Mouse (Mus musculus): ENCODE results near the gene Btg2. TPM values are rescaled to one million over a fixed set of nuclear protein-coding genes. Genes with fewer than 3 reads are reported as not detected.

Btg2 gene
- polyA plus RNA-seq, 1 experiment from 2014 or later: 32.6 TPM

DNA sequence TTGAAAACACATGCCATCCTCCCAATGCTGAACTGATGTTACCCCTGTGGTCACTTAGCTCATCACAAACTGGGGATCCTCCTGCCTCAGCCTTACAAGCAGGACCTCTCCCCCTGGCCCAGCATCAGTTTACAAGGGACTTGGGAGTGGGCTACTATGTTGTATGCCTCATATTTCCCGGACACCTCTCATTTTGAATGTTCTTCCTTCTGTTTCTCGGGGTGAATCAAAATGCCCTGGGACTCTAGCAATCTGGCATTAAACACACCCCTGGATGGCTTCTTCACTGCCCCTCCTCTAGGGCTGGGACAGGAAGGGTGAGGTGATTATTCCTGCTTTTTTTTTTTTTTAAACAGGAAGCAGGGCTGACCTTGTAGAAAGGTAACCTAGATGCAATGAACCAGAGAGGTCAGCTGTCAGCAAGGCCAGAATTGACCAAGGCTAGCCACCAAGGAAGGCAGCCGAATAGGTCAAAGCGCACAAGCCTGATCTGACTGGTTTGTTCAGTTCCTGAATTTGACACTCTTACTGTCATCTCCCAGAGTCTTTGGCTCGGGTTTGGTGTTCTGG is 2.0 kb upstream of the Btg2 start:
- H3K36me3 ChIP-seq (ENCODE audit: control insufficient read depth, insufficient read depth): peaks cover 12% of the 10 kb centered on the region
- H3K4me2 ChIP-seq (replicated peaks; ENCODE audit: low read depth): no peak overlapping the region
- H3K9me3 ChIP-seq (ENCODE audit: control insufficient read depth): no peaks in the 10 kb centered on the region
- no peak overlapping the region for H3K4me3 ChIP-seq (ENCODE audit: low read depth, low read length)
- H3K27ac ChIP-seq (ENCODE audit: low read depth, low read length): no peak overlapping the region
- TF ChIP-seq CTCF (IDR thresholded peaks at IDR 0.05; ENCODE audit: low read depth): no peak
- 0 out of 2 replicates have a peak, but pooled peaks cover 3% of the 10 kb centered on the region for H3K4me1 ChIP-seq (replicated peaks; ENCODE audit: control insufficient read depth, insufficient read depth, low read length)
- 75% methylated on average over 5 of the region's 5 CpGs for WGBS
- H3K9ac ChIP-seq (ENCODE audit: low read depth, low read length): no peak overlapping the region
- H3K27me3 ChIP-seq (replicated peaks; ENCODE audit: control insufficient read depth, insufficient read depth, low read length): no peaks in the 10 kb centered on the region
- ATAC-seq: no peak

GRCm38 (mm10) chr1:134080406-134080805 is 1.5 kb upstream of the Btg2 start:
- Histone ChIP-seq H3K27ac (ENCODE audit: low read depth, low read length) (no peak overlapping the region), H3K9ac (ENCODE audit: low read depth, low read length) (no peak overlapping the region), H3K4me2 (replicated peaks; ENCODE audit: low read depth) (no peak overlapping the region), H3K36me3 (ENCODE audit: control insufficient read depth, insufficient read depth) (peaks cover 14% of the 10 kb centered on the region), H3K9me3 (ENCODE audit: control insufficient read depth) (no peaks in the 10 kb centered on the region), H3K27me3 (replicated peaks; ENCODE audit: control insufficient read depth, insufficient read depth, low read length) (no peaks in the 10 kb centered on the region), H3K4me1 (replicated peaks; ENCODE audit: control insufficient read depth, insufficient read depth, low read length) (0 out of 2 replicates have a peak, but pooled peaks cover 3% of the 10 kb centered on the region), H3K4me3 (ENCODE audit: low read depth, low read length) (no peak overlapping the region)
- WGBS: 84% methylated on average over 4 of the region's 4 CpGs
- no peak for TF ChIP-seq CTCF (IDR thresholded peaks at IDR 0.05; ENCODE audit: low read depth)
- ATAC-seq: no peak

DNA sequence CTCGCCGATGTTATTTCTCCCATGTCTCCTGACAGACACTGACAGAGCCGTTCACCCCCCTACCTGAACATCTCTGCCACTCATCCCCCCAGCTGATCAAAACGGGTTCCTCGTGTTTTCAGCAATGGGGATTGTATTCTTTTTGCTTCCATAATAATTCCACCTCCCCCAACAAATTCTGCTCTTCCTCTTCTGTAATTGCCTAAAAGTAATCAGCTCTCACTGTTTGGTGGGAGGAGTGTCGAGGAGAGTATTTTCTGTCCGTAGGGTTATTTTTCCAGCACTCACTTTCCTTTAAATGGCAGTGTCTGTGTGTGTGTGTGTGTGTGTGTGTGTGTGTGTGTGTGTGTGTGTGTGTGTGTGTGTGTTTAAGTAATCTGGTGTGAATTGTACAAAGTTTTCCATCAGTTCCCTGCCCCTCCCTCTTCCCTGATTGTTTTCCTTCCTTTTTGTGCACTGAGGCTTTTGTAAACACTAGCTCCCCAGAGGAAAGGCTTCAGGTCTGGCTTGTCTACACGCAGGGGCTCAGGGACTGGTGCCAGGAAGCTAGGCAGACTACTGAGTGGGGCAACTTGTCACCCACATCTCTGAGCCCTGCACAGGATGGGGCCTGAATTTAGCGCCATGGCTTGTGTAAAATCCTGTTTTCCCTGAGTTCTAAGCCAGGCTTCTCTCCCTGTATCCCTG is 700 bp upstream of the Btg2 start:
- Histone ChIP-seq H3K9ac (ENCODE audit: low read depth, low read length) (peak overlapping the region; percentile 53), H3K4me1 (replicated peaks; ENCODE audit: control insufficient read depth, insufficient read depth, low read length) (0 out of 2 replicates have a peak, but pooled peaks cover 3% of the 10 kb centered on the region), H3K27ac (ENCODE audit: low read depth, low read length) (peak overlapping the region; percentile 70), H3K9me3 (ENCODE audit: control insufficient read depth) (no peaks in the 10 kb centered on the region), H3K27me3 (replicated peaks; ENCODE audit: control insufficient read depth, insufficient read depth, low read length) (no peaks in the 10 kb centered on the region), H3K4me2 (replicated peaks; ENCODE audit: low read depth) (peak overlapping the region; percentile 77), H3K4me3 (ENCODE audit: low read depth, low read length) (peak overlapping the region; percentile 82), H3K36me3 (ENCODE audit: control insufficient read depth, insufficient read depth) (peaks cover 20% of the 10 kb centered on the region)
- ATAC-seq: no peak
- WGBS: 10% methylated on average over 9 of the region's 9 CpGs
- no peak for TF ChIP-seq CTCF (IDR thresholded peaks at IDR 0.05; ENCODE audit: low read depth)

- Histone ChIP-seq H3K36me3 (ENCODE audit: control insufficient read depth, insufficient read depth) (peaks cover 25% of the 10 kb centered on the region), H3K4me3 (ENCODE audit: low read depth, low read length) (peak overlapping the region; percentile 82), H3K9me3 (ENCODE audit: control insufficient read depth) (no peaks in the 10 kb centered on the region), H3K4me1 (replicated peaks; ENCODE audit: control insufficient read depth, insufficient read depth, low read length) (peaks cover 3% of the 10 kb centered on the region; the same call in 1 of the 2 replicates), H3K4me2 (replicated peaks; ENCODE audit: low read depth) (peak overlapping the region; percentile 77), H3K9ac (ENCODE audit: low read depth, low read length) (peak overlapping the region; percentile 91), H3K27ac (ENCODE audit: low read depth, low read length) (peak overlapping the region; percentile 70), H3K27me3 (replicated peaks; ENCODE audit: control insufficient read depth, insufficient read depth, low read length) (no peaks in the 10 kb centered on the region)
- WGBS: 6% methylated on average over 19 of the region's 19 CpGs
- no peak for TF ChIP-seq CTCF (IDR thresholded peaks at IDR 0.05; ENCODE audit: low read depth)
- ATAC-seq: peak; percentile 3; the same call in 1 of the 2 replicates
Observed at GRCm38 (mm10) chr1:134078061-134078795, 692 bp downstream of the Btg2 start.

GRCm38 (mm10) chr1:134077389-134078060 is 1.4 kb downstream of the Btg2 start:
- H3K4me1 ChIP-seq (replicated peaks; ENCODE audit: control insufficient read depth, insufficient read depth, low read length): no peaks in the 10 kb centered on the region; the same call in 1 of the 2 replicates
- WGBS: 39% methylated on average over 14 of the region's 14 CpGs
- peak; percentile 61 for TF ChIP-seq CTCF (IDR thresholded peaks at IDR 0.05; ENCODE audit: low read depth)

More at GRCm38 (mm10) chr1:134077389-134078060, 1.4 kb downstream of the Btg2 start:
- H3K4me2 ChIP-seq (replicated peaks; ENCODE audit: low read depth): peak overlapping the region; percentile 77
- no peaks in the 10 kb centered on the region for H3K27me3 ChIP-seq (replicated peaks; ENCODE audit: control insufficient read depth, insufficient read depth, low read length)
- peak overlapping the region; percentile 91 for H3K9ac ChIP-seq (ENCODE audit: low read depth, low read length)
- H3K36me3 ChIP-seq (ENCODE audit: control insufficient read depth, insufficient read depth): peaks cover 25% of the 10 kb centered on the region
- H3K27ac ChIP-seq (ENCODE audit: low read depth, low read length): peak overlapping the region; percentile 70; the same call in 1 of the 2 replicates
- no peak for ATAC-seq
- H3K4me3 ChIP-seq (ENCODE audit: low read depth, low read length): peak overlapping the region; percentile 82
- H3K9me3 ChIP-seq (ENCODE audit: control insufficient read depth): no peaks in the 10 kb centered on the region
